Mouse (Mus musculus): ENCODE data around the gene Rarres2.
"Not testable (repeated sequence)": the region's sequence is repeated elsewhere in the genome, so short reads cannot be mapped to it uniquely, and the experiment has no call there.

Rarres2 gene

DNA sequence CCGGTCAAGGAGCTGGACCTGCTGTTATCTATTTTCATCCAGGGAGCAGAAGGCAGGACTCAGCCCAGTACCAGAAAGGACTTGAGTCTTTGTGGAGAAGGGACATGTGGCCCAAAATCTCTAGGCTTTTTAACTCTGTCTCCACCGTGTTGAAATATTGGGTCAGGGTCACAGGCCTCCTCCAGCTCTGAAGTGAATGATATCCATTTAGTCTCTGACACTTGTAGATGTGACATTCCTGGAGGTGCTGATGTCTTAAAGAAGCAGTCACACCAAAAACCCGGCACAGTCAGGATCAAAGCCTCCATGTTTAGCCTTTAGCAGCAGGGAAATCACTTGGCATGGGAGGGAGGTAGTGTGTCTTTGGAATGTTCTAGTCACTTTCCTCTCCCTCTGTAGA is 31.9 kb downstream of the Rarres2 start:
- DNase-seq (ENCODE audit: low spot score), result no peak

DNA sequence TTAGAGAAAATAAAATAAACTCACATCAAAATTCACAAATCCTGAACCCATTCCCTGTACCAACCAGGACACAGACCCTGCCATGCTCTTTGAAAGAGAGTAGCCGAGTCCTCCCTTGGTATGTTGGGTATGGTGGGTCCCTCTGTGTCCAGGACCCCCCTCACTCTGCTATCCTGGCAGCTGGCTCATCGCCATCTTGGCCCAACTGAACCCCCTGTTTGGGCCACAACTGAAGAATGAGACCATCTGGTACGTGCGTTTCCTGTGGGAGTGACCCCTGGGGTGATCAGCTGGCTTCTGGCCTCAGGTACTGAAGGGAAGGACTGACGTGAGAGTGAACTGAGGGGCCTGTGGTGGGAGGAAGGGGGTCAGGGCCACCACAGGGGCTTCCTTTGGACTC is 32.7 kb downstream of the Rarres2 start:
- DNase-seq (ENCODE audit: low spot score), result no peak

- peak; percentile 91 for DNase-seq (ENCODE audit: low spot score)
Observed at GRCm38 (mm10) chr6:48538841-48539737, 33.5 kb downstream of the Rarres2 start.

DNA sequence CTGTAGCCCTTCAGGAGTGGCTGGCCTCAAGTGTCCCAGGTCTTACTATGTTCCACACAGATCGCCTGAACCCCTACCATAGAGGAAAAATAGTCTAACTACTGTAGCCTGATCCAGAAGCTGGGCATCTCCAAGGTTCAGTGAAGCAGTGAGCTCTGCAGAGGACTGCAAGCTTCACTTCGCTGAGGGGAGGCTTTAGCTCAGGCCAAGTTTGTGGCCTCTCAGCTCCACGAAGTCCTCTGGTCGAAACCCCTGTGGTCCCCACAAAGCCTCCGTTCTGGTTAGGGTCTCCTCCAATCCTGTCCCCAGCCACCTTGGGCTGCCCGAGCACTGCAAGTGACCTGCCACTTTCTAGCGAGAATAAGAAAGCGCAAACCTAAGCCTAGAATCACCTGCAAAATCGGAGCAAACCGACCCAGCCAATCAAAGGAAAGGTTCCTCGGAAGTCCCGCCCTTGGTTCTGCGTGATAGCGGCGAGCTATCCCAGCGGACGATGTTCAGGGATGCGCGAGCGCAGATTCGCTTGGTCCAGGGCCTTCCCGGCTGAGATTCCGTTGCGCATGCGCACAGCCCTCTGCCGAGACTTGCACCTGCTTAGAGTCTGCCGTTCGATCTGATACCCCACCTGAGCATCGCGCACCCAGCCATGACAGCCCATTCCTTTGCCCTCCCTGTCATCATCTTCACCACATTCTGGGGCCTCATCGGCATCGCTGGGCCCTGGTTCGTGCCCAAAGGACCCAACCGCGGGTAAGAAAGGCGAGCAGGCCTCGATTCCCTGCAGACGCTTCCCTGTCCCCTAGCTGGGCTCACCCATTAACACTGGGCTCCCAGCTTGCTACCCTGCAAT is 35.3 kb downstream of the Rarres2 start, which contains the start of gene Atp6v0e2:
Gene Atp6v0e2, plus strand, starts transcription at position 511 of the 850 bp plus-strand sequence.
- DNase-seq (ENCODE audit: low spot score), result peak; percentile 90

GRCm38 (mm10) chr6:48536091-48536490 is 36.5 kb downstream of the Rarres2 start:
- DNase-seq (ENCODE audit: low spot score), result no peak

DNA sequence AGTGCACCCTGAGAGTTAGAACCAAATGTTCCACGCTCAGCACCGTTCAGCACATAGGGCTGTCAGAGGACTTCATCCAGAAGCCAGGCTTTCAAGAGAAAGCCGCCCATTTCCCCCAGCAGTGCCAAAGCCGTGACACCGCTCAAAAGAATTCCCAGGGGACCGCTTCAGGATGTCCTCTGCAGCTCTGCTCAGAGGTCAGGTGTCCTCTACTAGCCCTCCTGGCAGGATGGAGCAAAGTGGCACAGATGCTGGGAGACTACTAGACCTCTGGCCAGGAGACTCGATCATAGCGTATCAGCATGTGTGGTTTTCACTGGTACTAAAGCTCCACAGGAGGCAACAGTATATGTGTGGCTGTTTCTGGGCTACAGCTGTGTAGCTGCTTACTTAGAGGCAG is 37.7 kb downstream of the Rarres2 start:
- no peak for DNase-seq (ENCODE audit: low spot score)

- DNase-seq (ENCODE audit: low spot score), result no peak
Observed at GRCm38 (mm10) chr6:48533475-48533874, 39.1 kb downstream of the Rarres2 start.

GRCm38 (mm10) chr6:48530862-48531261 is 41.7 kb downstream of the Rarres2 start:
- DNase-seq (ENCODE audit: low spot score), result no peak

- no peak for DNase-seq (ENCODE audit: low spot score)
Observed at GRCm38 (mm10) chr6:48529871-48530440, 42.6 kb downstream of the Rarres2 start.

DNA sequence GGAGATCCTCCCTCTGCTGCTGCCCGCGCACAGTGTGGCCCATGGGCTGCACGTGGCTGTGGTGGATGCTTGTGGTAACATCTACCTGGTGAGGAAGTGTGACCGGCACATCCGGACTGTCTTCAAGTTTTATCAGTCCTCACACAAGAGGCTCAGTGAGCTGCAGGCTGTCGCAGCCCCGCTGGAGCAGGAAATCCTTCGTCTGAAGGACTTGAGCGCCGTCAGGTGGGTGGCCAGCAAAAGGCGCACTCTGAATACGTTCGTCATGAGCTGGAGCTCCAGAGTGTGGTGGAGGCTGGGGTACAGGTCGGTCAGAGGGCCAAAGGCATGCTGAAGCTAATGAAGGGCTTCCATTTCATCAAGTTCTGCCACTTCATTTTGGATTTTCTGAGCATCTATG is 43.3 kb downstream of the Rarres2 start:
- DNase-seq (ENCODE audit: low spot score), result no peak

- DNase-seq (ENCODE audit: low spot score), result no peak
Observed at GRCm38 (mm10) chr6:48527901-48528300, 44.7 kb downstream of the Rarres2 start.

- DNase-seq (ENCODE audit: low spot score), result not testable (repeated sequence)
Observed at GRCm38 (mm10) chr6:48524882-48525281, 47.7 kb downstream of the Rarres2 start.
